Mouse (Mus musculus): ENCODE data around the gene Trim28.

GRCm38 (mm10) chr7:13037366-13037765, 38.5 kb downstream of the Trim28 start:
- no peak for TF ChIP-seq CTCF (IDR thresholded peaks at IDR 0.05; ENCODE audit: low read depth)
- TF ChIP-seq EP300 (IDR thresholded peaks at IDR 0.05; ENCODE audit: low read depth), result no peak
